Mouse (Mus musculus) ES-E14 (cell line): ENCODE measurements at regions not wholly inside any gene's neighbourhood (a gene's known extent, or its start where the extent isn't known, plus 50 kb on each side); places are given as distances from the start of the nearest gene placed in this dataset.

Experiments
- DNase-seq: peaks from one replicate; pipeline ENCODE4 v3.0.0-alpha.2; 2013; ENCODE audit warnings: low read depth, low spot score
- H3K27ac ChIP-seq: 2 replicates; pipeline ENCODE4 v1.5.1; 2012; ENCODE audit warnings: low read depth, mild to moderate bottlenecking, low read length, moderate library complexity, mixed read lengths; ENCODE audit not compliant: poor library complexity, insufficient read depth, severe bottlenecking
- H3K36me3 ChIP-seq: 2 replicates; pipeline ENCODE4 v1.6.1; 2012; ENCODE audit warnings: mild to moderate bottlenecking, low read length, moderate library complexity, mixed read lengths; ENCODE audit not compliant: control insufficient read depth, poor library complexity, insufficient read depth, severe bottlenecking
- H3K4me1 ChIP-seq, 2 experiments: fragments of 150-350 bp in 1 of 2; sonication (generic) in 1 of 2; 2 replicates each; pipeline ENCODE4 v1.6.1; 2012; ENCODE audit warnings: low read length in 2 of 2, mild to moderate bottlenecking in 1 of 2, mixed read lengths in 1 of 2; ENCODE audit not compliant: control insufficient read depth in 2 of 2, insufficient read depth in 2 of 2, poor library complexity in 1 of 2
- H3K4me3 ChIP-seq, 2 experiments: fragments of 150-350 bp in 1 of 2; sonication (generic) in 1 of 2; 2 replicates each; pipeline ENCODE4 v1.5.1; 2012; ENCODE audit warnings: low read length in 2 of 2, low read depth in 1 of 2, mild to moderate bottlenecking in 1 of 2, mixed read lengths in 1 of 2; ENCODE audit not compliant: insufficient read depth in 1 of 2, poor library complexity in 1 of 2, severe bottlenecking in 1 of 2
- H3K9ac ChIP-seq: 2 replicates; pipeline ENCODE4 v1.6.1; 2012; ENCODE audit warnings: low read depth, mild to moderate bottlenecking, low read length, mixed read lengths; ENCODE audit not compliant: poor library complexity, insufficient read depth, severe bottlenecking
- H3K9me3 ChIP-seq: fragments of 150-350 bp; sonication (generic); 2 replicates; pipeline ENCODE4 v1.6.1; 2012; ENCODE audit warnings: low read depth, mild to moderate bottlenecking, low read length; ENCODE audit not compliant: control insufficient read depth, insufficient read depth
- CHD2 ChIP-seq: IDR thresholded peaks from 2 replicates; pipeline ENCODE4 v1.6.1; 2014; ENCODE audit warnings: mild to moderate bottlenecking, low read depth, low read length, inconsistent platforms
- HCFC1 ChIP-seq: IDR thresholded peaks from 2 replicates; pipeline ENCODE4 v1.6.1; 2012; ENCODE audit warnings: low read length, inconsistent platforms, borderline replicate concordance; ENCODE audit not compliant: insufficient read depth
- MAFK ChIP-seq: IDR thresholded peaks from 2 replicates; pipeline ENCODE4 v1.6.1; 2014; ENCODE audit warnings: mild to moderate bottlenecking, low read depth, low read length, inconsistent platforms; ENCODE audit not compliant: insufficient read depth
- ZC3H11A ChIP-seq: IDR thresholded peaks from 2 replicates; pipeline ENCODE4 v1.6.1; 2012; ENCODE audit warnings: low read depth, mild to moderate bottlenecking, inconsistent platforms, low read length, borderline replicate concordance
- ZNF384 ChIP-seq: IDR thresholded peaks from 2 replicates; pipeline ENCODE4 v1.6.1; 2012; ENCODE audit warnings: low read depth, low read length, inconsistent platforms
- in situ Hi-C, 2 experiments: fragments of 600-800 bp; cut with MboI; formaldehyde crosslinking; loops; one replicate each; pipeline ENCODE4 v1.15.1; 2025; ENCODE audit warnings: low sequenced_read_pairs in 2 of 2, inconsistent platforms in 1 of 2; ENCODE audit not compliant: unreplicated experiment in 2 of 2

- no peak for DNase-seq
- TF ChIP-seq HCFC1 (no peak), MAFK (no peak), ZNF384 (no peak), ZC3H11A (no peak), CHD2 (no peak)
- Histone ChIP-seq H3K4me1 (no peaks in the 10 kb centered on the region), H3K9me3 (no peaks in the 10 kb centered on the region), H3K9ac (no peak overlapping the region), H3K4me3 (no peak overlapping the region), H3K27ac (no peak overlapping the region), H3K36me3 (no peaks in the 10 kb centered on the region)
- in situ Hi-C loops = no loop called here
These were observed 69.1 kb upstream of the Gadl1 start for GRCm38 (mm10) chr9:115840186-115840585.

DNA sequence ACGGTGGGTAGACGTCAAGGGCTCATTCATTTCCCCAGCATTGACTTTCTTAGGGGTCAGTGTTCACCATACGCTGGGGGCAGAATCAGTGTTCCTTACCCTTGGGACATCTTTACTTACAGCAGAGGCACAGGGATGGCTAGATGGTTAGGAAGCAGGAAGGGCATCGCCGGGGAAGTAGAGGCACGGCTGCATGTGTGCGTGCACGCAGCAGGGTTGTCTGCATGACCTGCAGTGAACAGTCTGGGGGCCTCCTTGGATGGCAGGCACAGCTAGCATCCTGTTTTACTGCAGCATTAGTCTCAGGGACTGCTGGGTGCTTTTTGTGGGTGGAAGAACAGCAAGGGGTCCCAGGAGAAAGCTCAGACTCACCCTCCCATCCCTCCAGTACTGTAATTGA is 68.5 kb upstream of the Gadl1 start:
- in situ Hi-C loops = no loop called here

DNA sequence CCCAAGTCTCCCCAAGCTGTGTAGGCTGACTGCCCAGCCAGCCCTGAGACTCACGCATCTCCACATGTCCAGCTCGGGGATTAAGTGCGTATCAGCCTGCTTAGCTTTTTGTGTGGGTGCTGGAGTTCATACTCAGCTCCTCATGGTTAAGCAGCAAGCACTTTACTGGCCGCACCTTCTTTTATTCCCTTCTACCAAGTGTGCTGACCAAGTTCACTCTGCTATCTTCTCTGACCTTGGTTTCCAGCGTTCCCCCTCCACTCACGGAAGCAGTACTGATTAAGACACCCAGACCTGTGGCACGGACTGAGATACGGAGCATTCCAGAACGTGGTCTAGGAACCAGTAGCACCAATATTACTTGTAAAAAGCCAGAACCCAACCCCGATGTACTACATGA is 67.6 kb upstream of the Gadl1 start:
- Histone ChIP-seq H3K36me3 (no peaks in the 10 kb centered on the region), H3K9me3 (no peaks in the 10 kb centered on the region), H3K4me1 (no peaks in the 10 kb centered on the region), H3K4me3 (no peak overlapping the region), H3K27ac (no peak overlapping the region), H3K9ac (no peak overlapping the region)
- DNase-seq = no peak
- in situ Hi-C loops = no loop called here
- TF ChIP-seq MAFK (no peak), CHD2 (no peak), ZNF384 (no peak), ZC3H11A (no peak), HCFC1 (no peak)

More for the DNA sequence above, 68.5 kb upstream of the Gadl1 start:
- TF ChIP-seq MAFK (no peak), HCFC1 (no peak), ZNF384 (no peak), ZC3H11A (no peak)
- Histone ChIP-seq H3K36me3 (no peaks in the 10 kb centered on the region), H3K4me3 (no peak overlapping the region), H3K27ac (no peak overlapping the region), H3K9me3 (no peaks in the 10 kb centered on the region), H3K4me1 (no peaks in the 10 kb centered on the region), H3K9ac (no peak overlapping the region)
- DNase-seq = no peak

DNA sequence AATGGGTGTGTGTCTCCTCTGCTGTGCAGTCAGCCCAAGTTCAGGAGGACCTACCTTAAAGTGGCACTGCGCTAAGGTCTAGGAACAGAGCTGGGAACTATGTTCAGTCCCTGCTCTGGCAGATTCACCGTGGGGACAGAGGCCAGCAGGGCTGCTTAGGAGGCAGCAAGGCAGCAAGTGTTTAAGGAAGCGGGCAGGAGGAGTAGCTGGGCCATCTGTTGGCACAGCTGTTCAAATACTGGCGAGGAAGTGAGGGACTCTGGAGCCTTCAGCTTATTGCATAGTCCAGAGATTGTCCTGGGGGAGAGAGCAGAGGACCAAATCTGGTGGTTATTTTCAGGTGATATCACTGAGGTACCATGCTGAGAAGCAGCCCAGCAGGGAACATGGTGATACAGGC is 64.9 kb upstream of the Gadl1 start:
- Histone ChIP-seq H3K9me3 (no peaks in the 10 kb centered on the region), H3K27ac (no peak overlapping the region), H3K36me3 (no peaks in the 10 kb centered on the region), H3K4me3 (no peak overlapping the region), H3K4me1 (no peaks in the 10 kb centered on the region; a peak in 1 of 4 replicates), H3K9ac (no peak overlapping the region)
- in situ Hi-C loops = no loop called here
- DNase-seq = no peak
- TF ChIP-seq ZC3H11A (no peak), ZNF384 (no peak), CHD2 (no peak), MAFK (no peak), HCFC1 (no peak)

DNA sequence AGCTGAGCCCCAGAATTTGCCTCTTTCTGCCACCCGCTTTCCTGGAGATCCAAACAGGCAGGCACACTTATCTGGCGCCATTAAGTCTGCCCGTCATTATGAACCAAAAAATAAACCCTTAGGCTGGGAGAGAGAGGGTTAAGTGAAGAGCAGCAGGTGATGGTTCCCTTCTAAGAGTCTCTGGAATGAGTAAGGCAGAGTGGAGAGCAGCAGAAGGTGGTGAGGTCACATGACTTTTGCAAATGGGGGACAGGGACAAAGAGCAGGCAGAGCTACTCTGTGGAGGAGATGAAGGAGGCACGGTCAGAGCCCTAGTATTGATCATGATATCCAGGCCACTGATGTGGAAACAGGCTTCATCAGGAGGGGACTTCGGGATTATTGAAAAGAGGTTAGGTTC is 64.2 kb upstream of the Gadl1 start:
- no peak for DNase-seq
- H3K9ac ChIP-seq = no peak overlapping the region
- no peak overlapping the region for H3K4me3 ChIP-seq
- H3K4me1 ChIP-seq = no peaks in the 10 kb centered on the region; a peak in 1 of 4 replicates
- H3K27ac ChIP-seq = no peak overlapping the region
- TF ChIP-seq ZNF384 = no peak
- TF ChIP-seq MAFK = no peak
- no peak for TF ChIP-seq HCFC1
- TF ChIP-seq CHD2 = no peak
- no peak for TF ChIP-seq ZC3H11A
- in situ Hi-C loops = no loop called here
- H3K9me3 ChIP-seq = no peaks in the 10 kb centered on the region
- H3K36me3 ChIP-seq = no peaks in the 10 kb centered on the region
